Mouse (Mus musculus) ES-CJ7 (cell line): Measurements from ENCODE around the gene Dock3.
"Not testable (repeated sequence)": the region's sequence is repeated elsewhere in the genome, so short reads cannot be mapped to it uniquely, and the experiment has no call there.

Source experiments
- DNase-seq: peaks from one replicate; pipeline ENCODE4 v3.0.0; 2011; ENCODE audit warnings: low read depth, low spot score

The Dock3 gene

GRCm38 (mm10) chr9:107259571-107259970, 27.9 kb upstream of the Dock3 start:
- no peak for DNase-seq

- DNase-seq: peak; percentile 82
Observed at GRCm38 (mm10) chr9:107255596-107255995, 23.9 kb upstream of the Dock3 start.

GRCm38 (mm10) chr9:107254925-107255324, 23.2 kb upstream of the Dock3 start:
- no peak for DNase-seq

GRCm38 (mm10) chr9:107254476-107254875, 22.8 kb upstream of the Dock3 start:
- no peak for DNase-seq

GRCm38 (mm10) chr9:107252164-107252563, 20.5 kb upstream of the Dock3 start:
- DNase-seq: no peak

GRCm38 (mm10) chr9:107250416-107251337, 19.0 kb upstream of the Dock3 start:
- no peak for DNase-seq

GRCm38 (mm10) chr9:107249154-107249553, 17.4 kb upstream of the Dock3 start:
- DNase-seq: no peak

GRCm38 (mm10) chr9:107246170-107246569, 14.5 kb upstream of the Dock3 start:
- DNase-seq: peak; percentile 58

- DNase-seq: no peak
Observed at GRCm38 (mm10) chr9:107245311-107245710, 13.6 kb upstream of the Dock3 start.

GRCm38 (mm10) chr9:107236151-107236550, 4.4 kb upstream of the Dock3 start:
- no peak for DNase-seq

GRCm38 (mm10) chr9:107235261-107235660, 3.6 kb upstream of the Dock3 start:
- DNase-seq: no peak

- no peak for DNase-seq
Observed at GRCm38 (mm10) chr9:107232140-107232539, 431 bp upstream of the Dock3 start.

- DNase-seq: no peak
Observed at GRCm38 (mm10) chr9:107230991-107231538, 644 bp downstream of the Dock3 start.

- DNase-seq: no peak
Observed at GRCm38 (mm10) chr9:107224597-107224996, 7.1 kb downstream of the Dock3 start.

- DNase-seq: not testable (repeated sequence)
Observed at GRCm38 (mm10) chr9:107174831-107175230, 56.9 kb downstream of the Dock3 start.

- no peak for DNase-seq
Observed at GRCm38 (mm10) chr9:107165792-107166191, 65.9 kb downstream of the Dock3 start.

- DNase-seq: peak; percentile 53
Observed at GRCm38 (mm10) chr9:107164825-107165224, 66.9 kb downstream of the Dock3 start.

- peak; percentile 69 for DNase-seq
Observed at GRCm38 (mm10) chr9:107156388-107156787, 75.3 kb downstream of the Dock3 start.

- no peak for DNase-seq
Observed at GRCm38 (mm10) chr9:107112791-107113190, 118.9 kb downstream of the Dock3 start.

GRCm38 (mm10) chr9:107112056-107112455, 119.7 kb downstream of the Dock3 start:
- DNase-seq: no peak

GRCm38 (mm10) chr9:107099487-107099886, 132.2 kb downstream of the Dock3 start:
- no peak for DNase-seq

GRCm38 (mm10) chr9:107089451-107089850, 142.3 kb downstream of the Dock3 start:
- not testable (repeated sequence) for DNase-seq

GRCm38 (mm10) chr9:107087531-107087930, 144.2 kb downstream of the Dock3 start:
- DNase-seq: no peak
